Mouse (Mus musculus) heart, embryonic 16.5 days (tissue): ENCODE measurements around the gene Polrmt. TPM values are rescaled to one million over a fixed set of nuclear protein-coding genes. Genes with fewer than 3 reads are reported as not detected.
A peak's percentile ranks its signal among the peaks of the same experiment; 100 is the strongest.

Source experiments
- ATAC-seq: fragments of 200-750 bp; cut with Nextera tagmentation; replicated peaks from 2 replicates; pipeline ENCODE4 v1.8.0; 2017; ENCODE audit warnings: moderate number of reproducible peaks; ENCODE audit not compliant: insufficient read depth, low FRiP score; ENCODE audit errors: extremely low read depth
- H3K27ac ChIP-seq: fragments of 300-500 bp; sonication (generic); 2 replicates; pipeline ENCODE4 v1.5.1; 2014; ENCODE audit warnings: mild to moderate bottlenecking, low read length, control low read depth, moderate library complexity
- H3K27me3 ChIP-seq: fragments of 300-500 bp; sonication (generic); 2 replicates; pipeline ENCODE4 v1.6.1; 2014; ENCODE audit warnings: low read length, mixed read lengths; ENCODE audit not compliant: control insufficient read depth, insufficient read depth
- H3K36me3 ChIP-seq: fragments of 300-500 bp; sonication (generic); 2 replicates; pipeline ENCODE4 v1.6.1; 2014; ENCODE audit not compliant: control insufficient read depth, insufficient read depth
- H3K4me1 ChIP-seq: fragments of 300-500 bp; sonication (generic); 2 replicates; pipeline ENCODE4 v1.6.1; 2014; ENCODE audit warnings: low read length, mixed read lengths; ENCODE audit not compliant: control insufficient read depth, insufficient read depth
- H3K4me2 ChIP-seq: fragments of 300-500 bp; sonication (generic); 2 replicates; pipeline ENCODE4 v1.6.1; 2014; ENCODE audit warnings: low read depth, mild to moderate bottlenecking, control low read depth, low read length
- H3K4me3 ChIP-seq: fragments of 300-500 bp; sonication (generic); 2 replicates; pipeline ENCODE4 v1.5.1; 2014; ENCODE audit warnings: mild to moderate bottlenecking, control low read depth, low read length
- H3K9ac ChIP-seq: fragments of 300-500 bp; sonication (generic); 2 replicates; pipeline ENCODE4 v1.6.1; 2014; ENCODE audit warnings: low read length, control low read depth
- H3K9me3 ChIP-seq: fragments of 300-500 bp; sonication (generic); replicated peaks from 2 replicates; pipeline ENCODE4 v1.6.1; 2016; ENCODE audit warnings: low read length; ENCODE audit not compliant: control insufficient read depth
- WGBS: fragments of 180-500 bp; shearing (Covaris S2); extraction: QIAGEN DNeasy Blood & Tissue Kit; methylation state at CpG from one replicate; pipeline ENCODE4 v1.1.7; 2014; 5-methylcytosine and 5-hydroxymethylcytosine counted together
- polyA plus RNA-seq: library from polyadenylated mRNA; unstranded; fragments of >200 nt; fragmentation: Nextera tagmentation; extraction: Ambion mirVana; gene quantifications from 2 replicates; pipeline ENCODE4 v1.2.1, GENCODE M21; 2015

Polrmt gene
- polyA plus RNA-seq, 1 experiment from 2014 or later = 36.3 TPM

- 79% methylated on average over 1 of the region's 1 CpGs for WGBS
- Histone ChIP-seq H3K27me3 (peaks cover 26% of the 10 kb centered on the region), H3K4me2 (no peak overlapping the region), H3K36me3 (peaks cover 28% of the 10 kb centered on the region), H3K27ac (no peak overlapping the region), H3K9ac (no peak overlapping the region), H3K9me3 (no peaks in the 10 kb centered on the region), H3K4me1 (peaks cover 34% of the 10 kb centered on the region), H3K4me3 (no peak overlapping the region)
- no peak for ATAC-seq
Measured at GRCm38 (mm10) chr10:79712029-79712428, 34.4 kb downstream of the Polrmt start.

- Histone ChIP-seq H3K27me3 (peaks cover 2% of the 10 kb centered on the region; the same call in 1 of the 2 replicates), H3K9ac (no peak overlapping the region), H3K4me1 (peaks cover 52% of the 10 kb centered on the region), H3K27ac (peak overlapping the region; percentile 53), H3K36me3 (peaks cover 28% of the 10 kb centered on the region), H3K4me2 (peak overlapping the region; percentile 39), H3K9me3 (no peaks in the 10 kb centered on the region), H3K4me3 (peak overlapping the region; percentile 20; the same call in 1 of the 2 replicates)
- ATAC-seq = peak; percentile 33
- 30% methylated on average over 7 of the region's 7 CpGs for WGBS
Measured at GRCm38 (mm10) chr10:79709307-79709706, 37.1 kb downstream of the Polrmt start.

- peaks cover 52% of the 10 kb centered on the region for H3K4me1 ChIP-seq
- H3K36me3 ChIP-seq = peaks cover 28% of the 10 kb centered on the region
- peak overlapping the region; percentile 39 for H3K4me2 ChIP-seq
- no peak overlapping the region for H3K4me3 ChIP-seq
- WGBS = 68% methylated on average over 21 of the region's 21 CpGs
- H3K9me3 ChIP-seq = no peaks in the 10 kb centered on the region
- ATAC-seq = no peak
- H3K27ac ChIP-seq = no peak overlapping the region
- H3K27me3 ChIP-seq = no peaks in the 10 kb centered on the region; the same call in 1 of the 2 replicates
- no peak overlapping the region for H3K9ac ChIP-seq
Measured at GRCm38 (mm10) chr10:79708668-79709067, 37.7 kb downstream of the Polrmt start.

- H3K4me2 ChIP-seq = peak overlapping the region; percentile 97; the same call in 1 of the 2 replicates
- no peaks in the 10 kb centered on the region for H3K9me3 ChIP-seq
- ATAC-seq = no peak
- H3K27me3 ChIP-seq = no peaks in the 10 kb centered on the region
- H3K4me3 ChIP-seq = no peak overlapping the region
- WGBS = 46% methylated on average over 4 of the region's 4 CpGs
- H3K9ac ChIP-seq = no peak overlapping the region
- peaks cover 28% of the 10 kb centered on the region for H3K36me3 ChIP-seq
- H3K27ac ChIP-seq = no peak overlapping the region
- peaks cover 52% of the 10 kb centered on the region for H3K4me1 ChIP-seq
Measured at GRCm38 (mm10) chr10:79707759-79708158, 38.6 kb downstream of the Polrmt start.

- Histone ChIP-seq H3K4me1 (peaks cover 50% of the 10 kb centered on the region), H3K9me3 (no peaks in the 10 kb centered on the region), H3K4me2 (peak overlapping the region; percentile 97), H3K4me3 (no peak overlapping the region; the same call in 1 of the 2 replicates), H3K27ac (no peak overlapping the region; the same call in 1 of the 2 replicates), H3K27me3 (no peaks in the 10 kb centered on the region), H3K9ac (peak overlapping the region; percentile 98; the same call in 1 of the 2 replicates), H3K36me3 (peaks cover 28% of the 10 kb centered on the region)
- WGBS = 63% methylated on average over 1 of the region's 1 CpGs
- no peak for ATAC-seq
Measured at GRCm38 (mm10) chr10:79707162-79707561, 39.2 kb downstream of the Polrmt start.

GRCm38 (mm10) chr10:79706406-79707094 lies 39.8 kb downstream of the Polrmt start:
- H3K4me1 ChIP-seq = peaks cover 55% of the 10 kb centered on the region
- H3K9ac ChIP-seq = peak overlapping the region; percentile 98
- H3K36me3 ChIP-seq = peaks cover 24% of the 10 kb centered on the region
- no peaks in the 10 kb centered on the region for H3K9me3 ChIP-seq
- peak overlapping the region; percentile 92 for H3K4me3 ChIP-seq
- peak overlapping the region; percentile 57 for H3K27ac ChIP-seq
- H3K27me3 ChIP-seq = no peaks in the 10 kb centered on the region
- WGBS = 46% methylated on average over 5 of the region's 5 CpGs
- ATAC-seq = no peak
- H3K4me2 ChIP-seq = peak overlapping the region; percentile 97

- peak overlapping the region; percentile 97 for H3K4me2 ChIP-seq
- 54% methylated on average over 5 of the region's 5 CpGs for WGBS
- H3K36me3 ChIP-seq = peaks cover 18% of the 10 kb centered on the region
- H3K4me1 ChIP-seq = peaks cover 60% of the 10 kb centered on the region
- H3K9ac ChIP-seq = peak overlapping the region; percentile 98
- no peaks in the 10 kb centered on the region for H3K27me3 ChIP-seq
- H3K9me3 ChIP-seq = no peaks in the 10 kb centered on the region
- ATAC-seq = no peak
- peak overlapping the region; percentile 57 for H3K27ac ChIP-seq
- peak overlapping the region; percentile 92 for H3K4me3 ChIP-seq
Measured at GRCm38 (mm10) chr10:79705951-79706350, 40.4 kb downstream of the Polrmt start.

GRCm38 (mm10) chr10:79704970-79705360 lies 41.4 kb downstream of the Polrmt start:
- Histone ChIP-seq H3K4me2 (peak overlapping the region; percentile 97), H3K4me3 (peak overlapping the region; percentile 92), H3K9me3 (no peaks in the 10 kb centered on the region), H3K4me1 (peaks cover 62% of the 10 kb centered on the region), H3K27me3 (no peaks in the 10 kb centered on the region), H3K9ac (peak overlapping the region; percentile 98), H3K36me3 (peaks cover 8% of the 10 kb centered on the region), H3K27ac (peak overlapping the region; percentile 91)
- WGBS = 3% methylated on average over 10 of the region's 10 CpGs
- no peak for ATAC-seq
